Mouse (Mus musculus) lung, adult 2 months (tissue): ENCODE data around the gene Kdm2a.

Source experiments
- CTCF ChIP-seq: fragments of 200-500 bp; IDR thresholded peaks from 2 replicates; pipeline ENCODE4 v1.5.1; 2011; ENCODE audit warnings: mild to moderate bottlenecking, low read length, control low read depth; ENCODE audit not compliant: insufficient read depth
- POLR2A ChIP-seq: fragments of 200-500 bp; IDR thresholded peaks from 2 replicates; pipeline ENCODE4 v1.6.1; 2011; ENCODE audit warnings: low read depth, mild to moderate bottlenecking, control low read depth, low read length, borderline replicate concordance; ENCODE audit errors: extremely low read depth

- TF ChIP-seq POLR2A (no peak), CTCF (0 out of 2 replicates have a peak, but pooled peaks have one; percentile 19)
Measured at GRCm38 (mm10) chr19:4441090-4441591, 43.1 kb upstream of the Kdm2a start.
